In the genomic region with DNA sequence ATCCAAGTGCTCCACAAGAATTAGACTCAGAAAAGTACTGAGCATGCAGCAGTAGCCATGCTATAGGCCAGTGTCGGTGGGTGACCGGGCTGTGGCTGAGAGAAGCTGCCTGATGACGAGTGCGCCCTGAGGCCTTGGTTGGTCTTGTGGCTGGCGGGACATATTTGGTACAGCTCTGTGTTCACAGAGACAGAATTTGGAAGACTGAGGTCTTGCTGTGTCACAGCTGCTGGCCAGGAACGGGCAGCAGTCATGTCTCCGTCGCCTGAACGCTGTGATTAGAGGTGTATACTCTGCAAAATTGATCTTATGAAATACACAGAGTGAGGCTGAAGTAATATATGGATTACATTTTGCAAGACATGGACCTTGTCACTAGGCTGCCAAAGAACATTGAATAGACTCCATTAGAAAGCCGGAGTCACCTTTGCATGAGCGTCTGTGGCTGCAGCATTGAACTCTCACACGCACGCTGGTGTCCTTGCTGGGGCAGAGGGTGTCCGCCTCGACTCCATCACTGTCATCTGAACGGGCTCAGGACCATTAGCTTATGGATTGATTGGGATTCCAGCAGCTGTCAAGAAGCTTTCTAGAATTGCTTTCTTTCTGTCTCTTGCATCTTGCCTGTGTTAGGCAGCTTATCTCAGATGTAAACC, we compare ENCODE assay signal across 1 mouse cellular context.
TF ChIP-seq lines count a peak whose summit lies in the region.

No protein-coding gene starts in this region.

TF ChIP-seq in MEL, 35 proteins besides CTCF, POLR2A, EP300 and RAD21:
- TF ChIP-seq ZMIZ1 (IDR thresholded peaks at IDR 0.05; ENCODE audit: low read depth, low read length), result no peak
- TF ChIP-seq SIN3A (IDR thresholded peaks at IDR 0.05; ENCODE audit: low read length), result no peak
- no peak for TF ChIP-seq JUND (IDR thresholded peaks at IDR 0.05; ENCODE audit: low read depth, low read length)
- TF ChIP-seq UBTF (IDR thresholded peaks at IDR 0.05; ENCODE audit: borderline replicate concordance, insufficient read depth, low read depth, low read length), result no peak
- TF ChIP-seq ETS1 (IDR thresholded peaks at IDR 0.05; ENCODE audit: low read depth, low read length), result no peak
- TF ChIP-seq MAZ (IDR thresholded peaks at IDR 0.05; ENCODE audit: low read depth, low read length), result no peak
- no peak for TF ChIP-seq TAL1 (IDR thresholded peaks at IDR 0.05; ENCODE audit: low read length)
- TF ChIP-seq MAX (IDR thresholded peaks at IDR 0.05; ENCODE audit: low read length), result no peak
- TF ChIP-seq MYC (IDR thresholded peaks at IDR 0.05; ENCODE audit: low read depth, low read length), result no peak
- no peak for TF ChIP-seq CHD1 (IDR thresholded peaks at IDR 0.05; ENCODE audit: low read depth, low read length)
- TF ChIP-seq BHLHE40 (IDR thresholded peaks at IDR 0.05; ENCODE audit: borderline replicate concordance, low read depth, low read length), result no peak
- TF ChIP-seq SMC3 (IDR thresholded peaks at IDR 0.05; ENCODE audit: low read depth, low read length), result no peak
- no peak for TF ChIP-seq MEF2A (IDR thresholded peaks at IDR 0.05; ENCODE audit: extremely low read depth, insufficient replicate concordance, low read depth, low read length, poor library complexity, severe bottlenecking)
- no peak for TF ChIP-seq NRF1 (IDR thresholded peaks at IDR 0.05; ENCODE audit: insufficient read depth, low read depth, low read length, poor library complexity, severe bottlenecking)
TF ChIP-seq in MEL: peak in this region for 0.
